Mouse (Mus musculus) forebrain, embryonic 14.5 days (tissue): ENCODE data around the gene Stat6. TPM values are rescaled to one million over a fixed set of nuclear protein-coding genes. Genes with fewer than 3 reads are reported as not detected.
A peak's percentile ranks its signal among the peaks of the same experiment; 100 is the strongest.

Source experiments
- ATAC-seq: fragments of 200-750 bp; cut with Nextera tagmentation; 2 replicates; pipeline ENCODE4 v1.8.0; 2017; ENCODE audit warnings: mild to moderate bottlenecking, moderate library complexity
- DNase-seq: peaks from one replicate; pipeline ENCODE4 v3.0.0-alpha.2; 2015; ENCODE audit warnings: low spot score
- H3K27ac ChIP-seq: fragments of 300-500 bp; sonication (generic); 2 replicates; pipeline ENCODE4 v1.5.1; 2014; ENCODE audit warnings: low read depth, mild to moderate bottlenecking, control low read depth, low read length, moderate library complexity
- H3K27me3 ChIP-seq: fragments of 300-500 bp; sonication (generic); replicated peaks from 2 replicates; pipeline ENCODE4 v1.6.1; 2014; ENCODE audit warnings: low read length, control low read depth, mixed read lengths; ENCODE audit not compliant: control insufficient read depth, insufficient read depth
- H3K36me3 ChIP-seq: fragments of 300-500 bp; sonication (generic); 2 replicates; pipeline ENCODE4 v1.6.1; 2014; ENCODE audit warnings: low read length, control low read depth; ENCODE audit not compliant: control insufficient read depth, insufficient read depth
- H3K4me1 ChIP-seq: fragments of 300-500 bp; sonication (generic); 2 replicates; pipeline ENCODE4 v1.6.1; 2014; ENCODE audit warnings: antibody characterized with exemption, low read length, control low read depth; ENCODE audit not compliant: control insufficient read depth, insufficient read depth
- H3K4me2 ChIP-seq: fragments of 300-500 bp; sonication (generic); 2 replicates; pipeline ENCODE4 v1.6.1; 2014; ENCODE audit warnings: mild to moderate bottlenecking, control low read depth, low read length
- H3K4me3 ChIP-seq: fragments of 300-500 bp; sonication (generic); 2 replicates; pipeline ENCODE4 v1.5.1; 2014; ENCODE audit warnings: low read depth, low read length, control low read depth
- H3K9ac ChIP-seq: fragments of 300-500 bp; sonication (generic); 2 replicates; pipeline ENCODE4 v1.6.1; 2014; ENCODE audit warnings: mild to moderate bottlenecking, low read length, control low read depth, moderate library complexity
- H3K9me3 ChIP-seq: fragments of 300-500 bp; sonication (generic); replicated peaks from 2 replicates; pipeline ENCODE4 v1.6.1; 2016; ENCODE audit warnings: low read length, control low read depth, mixed read lengths; ENCODE audit not compliant: control insufficient read depth
- WGBS: fragments of 180-500 bp; shearing (Covaris S2); extraction: QIAGEN DNeasy Blood & Tissue Kit; methylation state at CpG from one replicate; pipeline ENCODE4 v1.1.7; 2014; 5-methylcytosine and 5-hydroxymethylcytosine counted together
- polyA plus RNA-seq: library from polyadenylated mRNA; unstranded; fragments of >200 nt; fragmentation: Nextera tagmentation; extraction: Ambion mirVana; gene quantifications from 2 replicates; pipeline ENCODE4 v1.2.1, GENCODE M21; 2014

Stat6 gene
- polyA plus RNA-seq, 1 experiment from 2014 or later: 3.4 TPM

DNA sequence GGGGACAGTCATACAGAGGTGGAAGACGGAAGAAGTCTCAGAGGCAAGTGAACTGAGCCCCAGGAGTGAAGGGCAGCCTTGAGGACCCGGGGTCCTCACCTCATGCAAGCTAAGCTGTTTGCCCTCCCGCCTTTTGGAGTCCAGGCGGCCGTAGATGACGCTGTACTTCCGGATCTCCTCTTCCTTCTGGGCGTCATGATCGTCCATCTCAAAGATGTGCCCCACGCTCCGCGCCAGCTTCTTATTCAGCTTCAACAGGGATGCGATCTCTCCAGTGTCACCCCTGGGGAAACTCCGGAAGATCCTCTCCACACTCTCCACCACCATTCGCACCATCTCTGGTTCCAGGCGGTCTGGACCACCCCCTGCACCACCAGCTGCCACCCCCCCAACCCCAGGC, 21.4 kb downstream of the Stat6 start:
- Histone ChIP-seq H3K4me2 (no peak overlapping the region), H3K4me3 (no peak overlapping the region), H3K4me1 (peaks cover 20% of the 10 kb centered on the region), H3K27ac (no peak overlapping the region), H3K9ac (no peak overlapping the region), H3K36me3 (no peaks in the 10 kb centered on the region), H3K27me3 (peaks cover 60% of the 10 kb centered on the region), H3K9me3 (no peaks in the 10 kb centered on the region)
- no peak for DNase-seq
- WGBS: 11% methylated on average over 16 of the region's 16 CpGs
- ATAC-seq: no peak

DNA sequence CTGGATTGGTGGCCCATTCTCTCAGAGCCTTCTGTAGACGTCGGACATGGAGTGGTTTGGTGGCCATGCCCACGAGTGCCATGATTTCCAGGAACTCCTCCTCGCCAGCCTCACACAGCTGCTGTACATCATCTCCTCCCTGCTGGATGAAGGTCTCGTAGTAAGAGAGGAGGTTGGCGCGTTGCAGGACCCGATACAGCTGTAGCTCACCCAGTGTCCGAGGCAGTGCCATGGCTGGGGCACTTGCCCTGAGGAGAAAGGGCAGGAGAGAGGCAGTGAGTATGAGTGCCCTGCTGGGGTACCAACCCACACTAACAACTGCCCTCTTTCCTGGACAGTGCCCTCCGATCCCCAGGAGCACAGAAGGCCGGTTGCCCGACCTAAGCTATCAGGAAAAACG, 22.1 kb downstream of the Stat6 start:
- Histone ChIP-seq H3K27ac (no peak overlapping the region), H3K4me3 (no peak overlapping the region), H3K36me3 (no peaks in the 10 kb centered on the region), H3K4me2 (no peak overlapping the region), H3K4me1 (peaks cover 20% of the 10 kb centered on the region), H3K9me3 (no peaks in the 10 kb centered on the region), H3K27me3 (peaks cover 60% of the 10 kb centered on the region), H3K9ac (no peak overlapping the region)
- ATAC-seq (no peak), DNase-seq (no peak)
- 15% methylated on average over 13 of the region's 13 CpGs for WGBS

DNA sequence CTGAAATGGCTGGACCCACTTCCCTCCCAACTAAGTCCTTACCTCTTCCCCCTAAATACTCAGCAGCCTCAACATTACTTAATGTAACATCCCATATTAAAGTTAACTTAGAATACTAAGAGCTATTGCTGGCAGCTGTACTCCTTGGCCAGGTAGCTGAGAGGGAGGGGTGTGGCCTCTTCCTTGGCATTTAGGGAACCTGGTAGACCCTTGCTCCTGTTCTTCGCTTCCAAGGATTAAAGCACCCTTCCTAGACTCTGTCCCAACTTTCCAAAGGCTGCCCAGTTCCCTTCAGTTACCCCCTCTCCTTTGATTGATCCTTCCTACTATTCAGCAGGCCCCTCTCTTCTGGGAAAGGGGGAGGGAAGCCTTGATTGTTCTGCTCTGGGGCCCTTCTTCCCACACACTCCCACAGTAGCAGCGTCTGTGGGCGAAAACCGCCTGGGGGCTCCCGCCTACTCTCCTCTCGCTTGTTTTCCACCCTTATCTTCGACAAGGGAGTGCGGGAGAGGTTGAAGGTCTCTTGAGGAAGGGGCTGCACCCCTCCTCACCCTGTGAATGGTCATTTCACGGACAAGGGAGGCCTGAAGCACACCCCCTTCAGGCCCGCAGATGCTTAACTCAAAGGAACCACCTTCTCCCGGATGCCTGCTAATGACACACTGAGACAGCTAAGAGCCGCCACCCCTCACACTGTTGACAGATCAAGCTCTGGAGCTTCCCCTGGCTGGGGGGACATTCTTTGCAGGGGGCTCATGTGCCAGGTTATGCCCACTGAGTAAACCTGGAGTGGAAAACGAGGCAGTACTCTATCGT, 22.8 kb downstream of the Stat6 start:
- no peak overlapping the region for H3K27ac ChIP-seq
- WGBS: 5% methylated on average over 14 of the region's 14 CpGs
- peak overlapping the region; percentile 68 for H3K9ac ChIP-seq
- H3K4me2 ChIP-seq: peak overlapping the region; percentile 93
- DNase-seq: no peak
- peaks cover 60% of the 10 kb centered on the region for H3K27me3 ChIP-seq
- peaks cover 20% of the 10 kb centered on the region for H3K4me1 ChIP-seq
- no peak for ATAC-seq
- H3K4me3 ChIP-seq: peak overlapping the region; percentile 50
- no peaks in the 10 kb centered on the region for H3K36me3 ChIP-seq
- no peaks in the 10 kb centered on the region for H3K9me3 ChIP-seq

DNA sequence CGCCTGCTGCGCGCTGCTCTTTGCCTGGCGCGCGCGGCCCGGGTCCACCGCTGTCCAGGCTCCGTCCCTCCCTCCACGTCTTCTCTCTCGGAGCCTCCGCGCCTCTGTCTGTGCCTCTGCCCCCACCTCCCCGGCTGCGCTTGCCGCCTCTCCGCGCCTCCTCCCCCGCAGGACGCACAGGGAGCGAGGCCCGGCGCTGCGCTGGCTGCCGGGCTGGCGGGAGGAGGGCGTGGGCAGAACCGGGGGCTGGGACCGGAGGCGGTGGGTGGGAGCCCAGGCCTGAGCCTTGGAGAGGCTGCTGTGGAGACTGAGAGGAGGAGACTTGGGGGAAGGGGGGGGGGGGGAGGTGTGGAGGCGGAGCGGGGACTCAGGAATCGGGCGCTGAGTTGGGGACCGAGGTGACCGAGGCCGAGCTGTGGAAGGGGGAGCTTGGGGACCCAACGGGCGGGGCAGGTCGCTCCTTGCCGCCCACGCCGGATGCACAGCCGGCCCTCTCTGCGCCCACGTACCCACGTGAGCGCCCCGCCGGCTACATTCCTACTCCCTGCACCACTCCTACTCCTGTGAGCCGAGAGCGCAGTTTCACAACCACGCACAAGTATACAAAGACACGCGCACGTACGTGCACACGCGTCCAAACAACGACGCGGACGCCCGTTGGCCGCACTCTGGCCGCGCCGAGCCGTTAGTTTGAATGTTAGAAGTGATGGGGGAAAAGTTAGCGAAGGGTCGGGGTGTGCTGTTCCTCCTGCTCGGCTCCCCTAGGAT, 23.9 kb downstream of the Stat6 start, which contains the start of gene Nemp1:
Nemp1 (plus strand) TSS at position 401 of the 768 bp plus-strand sequence.
- Histone ChIP-seq H3K9me3 (no peaks in the 10 kb centered on the region), H3K4me3 (peak within 1 kb of the TSS; percentile 50), H3K36me3 (no peaks in the 10 kb centered on the region), H3K4me2 (peak within 1 kb of the TSS; percentile 93), H3K9ac (peak within 1 kb of the TSS; percentile 68), H3K27ac (no peak within 1 kb of the TSS), H3K4me1 (peaks cover 20% of the 10 kb centered on the region), H3K27me3 (peaks cover 55% of the 10 kb centered on the region)
- peak; percentile 58 for ATAC-seq
- no peak for DNase-seq
- WGBS: under 1% methylated on average over 65 of the region's 73 CpGs

DNA sequence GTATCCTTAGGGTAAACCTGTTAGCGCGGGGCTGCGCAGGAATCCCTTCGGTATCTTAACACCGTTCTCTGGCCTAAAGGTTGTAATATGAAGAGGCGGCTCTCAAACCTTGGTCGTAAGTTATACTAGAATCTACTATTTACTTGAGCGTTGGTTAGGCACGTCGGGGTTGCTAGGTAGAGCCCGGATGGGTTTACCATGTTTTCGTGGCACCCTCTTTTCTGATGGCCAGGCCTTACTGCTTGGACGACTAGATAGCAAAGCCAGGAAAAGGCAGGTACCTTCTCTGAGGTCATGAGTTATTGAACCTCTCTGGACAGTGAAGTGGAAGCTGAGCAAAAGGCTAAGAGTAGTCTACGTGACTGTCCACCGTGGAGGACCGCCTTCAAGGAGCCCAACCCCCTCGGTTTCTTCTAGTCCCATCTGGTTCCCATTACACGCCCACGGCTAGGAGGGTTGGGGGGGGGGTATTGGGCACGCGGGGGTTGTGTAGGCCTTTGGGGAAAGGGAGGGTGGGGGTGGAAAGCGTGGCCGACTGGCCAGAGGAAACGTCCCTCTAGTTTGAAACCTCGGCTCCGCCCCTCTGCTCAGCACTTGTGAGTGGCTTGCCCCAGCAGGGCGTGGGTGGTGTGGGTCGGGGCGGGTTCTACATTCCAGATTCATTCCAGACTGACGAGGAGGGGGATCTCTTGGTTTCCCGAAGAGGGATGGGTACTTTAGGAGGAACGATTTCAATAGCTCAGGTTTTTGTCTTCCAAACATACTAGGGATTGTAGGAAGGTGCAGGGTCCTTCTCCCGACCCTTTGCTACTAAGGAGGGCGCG, 24.7 kb downstream of the Stat6 start:
- peaks cover 55% of the 10 kb centered on the region for H3K27me3 ChIP-seq
- H3K4me2 ChIP-seq: peak overlapping the region; percentile 93
- H3K9me3 ChIP-seq: no peaks in the 10 kb centered on the region
- peaks cover 18% of the 10 kb centered on the region for H3K4me1 ChIP-seq
- H3K27ac ChIP-seq: peak overlapping the region; percentile 5; the same call in 1 of the 2 replicates
- WGBS: 5% methylated on average over 35 of the region's 35 CpGs
- peak overlapping the region; percentile 68 for H3K9ac ChIP-seq
- peak overlapping the region; percentile 50 for H3K4me3 ChIP-seq
- DNase-seq (peak; percentile 59), ATAC-seq (peak; percentile 12; the same call in 1 of the 2 replicates)
- no peaks in the 10 kb centered on the region for H3K36me3 ChIP-seq

- H3K4me3 ChIP-seq: peak within 1 kb of the TSS; percentile 50
- H3K9ac ChIP-seq: peak within 1 kb of the TSS; percentile 62
- H3K4me2 ChIP-seq: peak within 1 kb of the TSS; percentile 93
- DNase-seq: peak; percentile 65
- H3K9me3 ChIP-seq: no peaks in the 10 kb centered on the region
- peaks cover 18% of the 10 kb centered on the region for H3K4me1 ChIP-seq
- peak; percentile 27 for ATAC-seq
- no peaks in the 10 kb centered on the region for H3K36me3 ChIP-seq
- whole genome bisulfite sequencing: 4% methylated on average over 40 of the region's 40 CpGs
- peak within 1 kb of the TSS; percentile 5; the same call in 1 of the 2 replicates for H3K27ac ChIP-seq
- peaks cover 46% of the 10 kb centered on the region for H3K27me3 ChIP-seq
These were observed 25.6 kb downstream of the Stat6 start, which contains the start of gene Nab2 for GRCm38 (mm10) chr10:127668093-127669050. TSS of gene Nab2 (minus strand) at chr10:127668568.

DNA sequence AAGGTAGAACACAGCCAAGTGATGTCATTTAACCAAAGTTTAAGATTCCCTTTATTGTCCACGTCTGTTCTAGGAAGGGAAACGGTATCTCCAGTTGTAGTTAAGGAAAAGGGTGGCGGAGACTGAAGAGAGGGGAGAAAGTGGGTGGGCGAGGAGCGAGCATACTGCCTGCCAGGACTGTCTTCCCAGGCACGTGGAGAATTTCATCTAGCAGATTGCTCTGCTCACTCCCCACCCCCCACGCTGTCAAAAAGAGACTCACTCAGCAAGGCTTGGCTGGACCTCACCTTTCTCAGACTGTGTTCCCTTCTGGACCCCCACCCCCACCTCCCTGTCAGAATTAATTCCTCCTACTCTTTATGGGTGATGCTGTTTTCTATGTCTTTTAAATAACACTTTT, 26.4 kb downstream of the Stat6 start:
- ATAC-seq (no peak), DNase-seq (peak; percentile 49)
- Histone ChIP-seq H3K27ac (no peak overlapping the region), H3K27me3 (peaks cover 38% of the 10 kb centered on the region), H3K9me3 (no peaks in the 10 kb centered on the region), H3K4me2 (peak overlapping the region; percentile 93; the same call in 1 of the 2 replicates), H3K4me1 (peaks cover 18% of the 10 kb centered on the region), H3K4me3 (no peak overlapping the region; the same call in 1 of the 2 replicates), H3K36me3 (no peaks in the 10 kb centered on the region), H3K9ac (peak overlapping the region; percentile 8; the same call in 1 of the 2 replicates)
- 28% methylated on average over 7 of the region's 7 CpGs for WGBS
